Comparison of ENCODE assay signal across 16 mouse cellular contexts in genomic region chr19:11977363-11977762, GRCm38 (mm10). TPM values are rescaled to one million over a fixed set of nuclear protein-coding genes. Genes with fewer than 3 reads are reported as not detected.
DNase-seq lines count a peak whose midpoint lies in the region; ATAC-seq and TF ChIP-seq lines count a peak whose summit lies in the region.
"Had no signal": no experiment of that assay in that cellular context is flagged by ENCODE, and none has a peak within 500 bp of the region (broad histone marks: within the 10 kb centered on the region; RNA-seq: fewer than 3 reads in every experiment).

No protein-coding gene starts in this region.

- intact Hi-C loops in gastrocnemius, adult 2 months (cut with DNase I), result no loop called here
- intact Hi-C loops in heart, postnatal 10 days (cut with DNase I), result no loop called here

- no peak for TF ChIP-seq CTCF in gastrocnemius, adult 2 months (IDR thresholded peaks at IDR 0.05)

- no peak for ATAC-seq in erythroid progenitor cell, adult 5-6 weeks (replicated peaks; ENCODE audit: low FRiP score, poor library complexity, severe bottlenecking)

- no peak overlapping the region for H3K4me3 ChIP-seq in gastrocnemius, adult 2 months
- H3K4me3 ChIP-seq: erythroblast, embryonic 14.5 days; hindbrain, embryonic 12.5 days; limb, embryonic 10.5 days; lung, embryonic 15.5 days had no signal

- DNase-seq in gastrocnemius, adult 2 months, result no peak
- DNase-seq in gastrocnemius, postnatal 25 days, result no peak
- DNase-seq in lung, adult 18-20 months, result peak; percentile 26 to 53
- no peak for DNase-seq in lung, postnatal 10 days
- DNase-seq in heart, postnatal 10 days, result peak; percentile 58 to 60
- peak; percentile 37 to 55 for DNase-seq in kidney, postnatal 36 days
- DNase-seq in left cerebral cortex, adult 11 months (ENCODE audit: low spot score), result no peak
- DNase-seq: cerebellum, adult 11 months; embryo, embryonic 11 days; right cerebral cortex, postnatal 25 days; thymus, postnatal 4 days had no signal

- peak overlapping the region; percentile 55; the same call in 1 of the 2 replicates for H3K27ac ChIP-seq in gastrocnemius, adult 2 months
- H3K27ac ChIP-seq: hindbrain, embryonic 12.5 days; limb, embryonic 10.5 days; lung, embryonic 15.5 days had no signal

RNA-seq across cellular contexts. Expression of gene Osbp, which starts 11.6 kb away (rescaled TPM):
- total RNA-seq in gastrocnemius, adult 2 months (2021), result 10 to 100 TPM; 54.3 to 62.9 TPM
- 10 to 100 TPM; 56.9 to 63.4 TPM for total RNA-seq in gastrocnemius, postnatal 25 days (2021)
- 10 to 100 TPM; 74.0 to 83.6 TPM for total RNA-seq in heart, postnatal 10 days (2021)
- total RNA-seq in erythroid progenitor cell, adult 5-6 weeks (2015; ENCODE audit: low replicate concordance), result 23.5 and 34.6 TPM in 2 replicates
- total RNA-seq in erythroid progenitor cell, adult 5-6 weeks (2017; ENCODE audit: low replicate concordance), result 32.1 and 32.3 TPM in 2 replicates

Comparison
In these comparisons a context has a peak if more than half of its experiments do, and no peak if none do; other contexts are left out.
1. DNase-seq: peak in lung, adult 18-20 months (2 of 2), heart, postnatal 10 days (2 of 2) and kidney, postnatal 36 days (2 of 2); none in gastrocnemius, adult 2 months (single experiment), gastrocnemius, postnatal 25 days (single experiment), lung, postnatal 10 days (single experiment) and left cerebral cortex, adult 11 months (single experiment).